In genomic region chr5:113145171-113145570, GRCm38 (mm10) we compare ENCODE assay signal across 12 mouse cellular contexts.
DNase-seq lines count a peak whose midpoint lies in the region; ATAC-seq and TF ChIP-seq lines count a peak whose summit lies in the region.
"Had no signal": no experiment of that assay in that cellular context is flagged by ENCODE, and none has a peak within 500 bp of the region (broad histone marks: within the 10 kb centered on the region; RNA-seq: fewer than 3 reads in every experiment).

No protein-coding gene starts in this region.

- H3K4me3 ChIP-seq in left cerebral cortex, adult 2 months = no peak overlapping the region
- H3K4me3 ChIP-seq in hindbrain, embryonic 16.5 days (ENCODE audit: low read length) = no peak overlapping the region
- no peak overlapping the region for H3K4me3 ChIP-seq in midbrain, postnatal 0 days (ENCODE audit: low read depth, low read length)

- no peak for TF ChIP-seq CTCF in left cerebral cortex, adult 2 months (IDR thresholded peaks at IDR 0.05)
- TF ChIP-seq CTCF in midbrain, postnatal 0 days (IDR thresholded peaks at IDR 0.05) = no peak

- ATAC-seq in hindbrain, embryonic 16.5 days = 0 out of 2 replicates have a peak, but pooled peaks have one; percentile 29
- ATAC-seq in midbrain, postnatal 0 days (ENCODE audit: low FRiP score) = no peak; the same call in 1 of the 2 replicates

- peaks cover 20% of the 10 kb centered on the region for H3K4me1 ChIP-seq in hindbrain, embryonic 16.5 days (ENCODE audit: control insufficient read depth, insufficient read depth, low read depth, low read length)
- peaks cover 16% of the 10 kb centered on the region for H3K4me1 ChIP-seq in midbrain, postnatal 0 days (ENCODE audit: insufficient read depth, low read length)

- intact Hi-C loops in heart, postnatal 25 days (cut with DNase I) = no loop called here
- intact Hi-C loops in left cerebral cortex, adult 2 months (cut with DNase I) = no loop called here
- intact Hi-C loops in gastrocnemius, postnatal 14 days (cut with DNase I; ENCODE audit: low total_unique reads) = no loop called here

- 58% methylated on average over 9 of the region's 9 CpGs for WGBS in hindbrain, embryonic 16.5 days
- WGBS in midbrain, postnatal 0 days = 47% methylated on average over 9 of the region's 9 CpGs

- peak; percentile 94 for DNase-seq in heart, adult 11 months
- DNase-seq in heart, postnatal 25 days (ENCODE audit: low spot score) = no peak
- no peak for DNase-seq in left cerebral cortex, adult 2 months (ENCODE audit: extremely low spot score in 1 of 2, low spot score in 2 of 2)
- DNase-seq in left cerebral cortex, adult 9 months (ENCODE audit: low spot score in 2 of 2) = no peak
- DNase-seq in midbrain, postnatal 0 days (ENCODE audit: low spot score) = peak; percentile 46
- no peak for DNase-seq in ovary, postnatal 14 days (ENCODE audit: low spot score)
- no peak for DNase-seq in gastrocnemius, postnatal 14 days
- DNase-seq: B cell, adult 2 months; embryo, embryonic 11 days; kidney, postnatal 4 days had no signal

- peak overlapping the region; percentile 84 for H3K27ac ChIP-seq in left cerebral cortex, adult 2 months
- no peak overlapping the region for H3K27ac ChIP-seq in hindbrain, embryonic 16.5 days (ENCODE audit: low read depth, low read length)
- peak overlapping the region; percentile 43; the same call in 1 of the 2 replicates for H3K27ac ChIP-seq in midbrain, postnatal 0 days (ENCODE audit: low read depth, low read length)
- H3K27ac ChIP-seq: liver, embryonic 14.5 days had no signal

- no peaks in the 10 kb centered on the region for H3K27me3 ChIP-seq in hindbrain, embryonic 16.5 days (replicated peaks; ENCODE audit: control insufficient read depth, insufficient read depth, low read length)
- H3K27me3 ChIP-seq in midbrain, postnatal 0 days (ENCODE audit: insufficient read depth, low read length) = no peaks in the 10 kb centered on the region

- no peak overlapping the region for H3K9ac ChIP-seq in hindbrain, embryonic 16.5 days (ENCODE audit: low read depth, low read length)
- H3K9ac ChIP-seq in midbrain, postnatal 0 days (replicated peaks; ENCODE audit: low read length, poor library complexity, severe bottlenecking) = no peak overlapping the region
- H3K9ac ChIP-seq: liver, embryonic 14.5 days had no signal

- H3K9me3 ChIP-seq in hindbrain, embryonic 16.5 days (ENCODE audit: control insufficient read depth, low read length) = 0 out of 2 replicates have a peak, but pooled peaks cover 3% of the 10 kb centered on the region
- no peaks in the 10 kb centered on the region for H3K9me3 ChIP-seq in midbrain, postnatal 0 days (ENCODE audit: low read length)

- no peaks in the 10 kb centered on the region for H3K36me3 ChIP-seq in hindbrain, embryonic 16.5 days (ENCODE audit: control insufficient read depth, insufficient read depth, low read length)
- no peaks in the 10 kb centered on the region for H3K36me3 ChIP-seq in midbrain, postnatal 0 days (ENCODE audit: insufficient read depth, low read length)

- no peak overlapping the region for H3K4me2 ChIP-seq in hindbrain, embryonic 16.5 days (ENCODE audit: low read length)
- no peak overlapping the region for H3K4me2 ChIP-seq in midbrain, postnatal 0 days (ENCODE audit: low read depth, low read length, poor library complexity, severe bottlenecking)

Comparison
In these comparisons a context has a peak if more than half of its experiments do, and no peak if none do; other contexts are left out.
1. DNase-seq: peak in heart, adult 11 months (single experiment) and midbrain, postnatal 0 days (single experiment); none in heart, postnatal 25 days (single experiment), left cerebral cortex, adult 2 months (0 of 2), left cerebral cortex, adult 9 months (0 of 2), ovary, postnatal 14 days (single experiment) and gastrocnemius, postnatal 14 days (single experiment).